Mouse (Mus musculus): ENCODE measurements at regions not wholly inside any gene's neighbourhood (a gene's known extent, or its start where the extent isn't known, plus 50 kb on each side); places are given as distances from the start of the nearest gene placed in this dataset.

- no peak for TF ChIP-seq CTCF (IDR thresholded peaks at IDR 0.05; ENCODE audit: low read depth)
- TF ChIP-seq EP300 (optimal IDR thresholded peaks at IDR 0.05) = no peak
Measured at GRCm38 (mm10) chr4:71524255-71524970, 233.4 kb downstream of the Gm11232 start.
